Mouse (Mus musculus) forebrain, embryonic 14.5 days (tissue): ENCODE data around the gene Bmpr1b. TPM values are rescaled to one million over a fixed set of nuclear protein-coding genes. Genes with fewer than 3 reads are reported as not detected.

ENCODE experiments used
- ATAC-seq: fragments of 200-750 bp; cut with Nextera tagmentation; 2 replicates; pipeline ENCODE4 v1.8.0; 2017; ENCODE audit warnings: mild to moderate bottlenecking, moderate library complexity
- DNase-seq: peaks from one replicate; pipeline ENCODE4 v3.0.0-alpha.2; 2015; ENCODE audit warnings: low spot score
- H3K27ac ChIP-seq: fragments of 300-500 bp; sonication (generic); 2 replicates; pipeline ENCODE4 v1.5.1; 2014; ENCODE audit warnings: low read depth, mild to moderate bottlenecking, control low read depth, low read length, moderate library complexity
- H3K27me3 ChIP-seq: fragments of 300-500 bp; sonication (generic); replicated peaks from 2 replicates; pipeline ENCODE4 v1.6.1; 2014; ENCODE audit warnings: low read length, control low read depth, mixed read lengths; ENCODE audit not compliant: control insufficient read depth, insufficient read depth
- H3K36me3 ChIP-seq: fragments of 300-500 bp; sonication (generic); 2 replicates; pipeline ENCODE4 v1.6.1; 2014; ENCODE audit warnings: low read length, control low read depth; ENCODE audit not compliant: control insufficient read depth, insufficient read depth
- H3K4me1 ChIP-seq: fragments of 300-500 bp; sonication (generic); 2 replicates; pipeline ENCODE4 v1.6.1; 2014; ENCODE audit warnings: antibody characterized with exemption, low read length, control low read depth; ENCODE audit not compliant: control insufficient read depth, insufficient read depth
- H3K4me2 ChIP-seq: fragments of 300-500 bp; sonication (generic); 2 replicates; pipeline ENCODE4 v1.6.1; 2014; ENCODE audit warnings: mild to moderate bottlenecking, control low read depth, low read length
- H3K4me3 ChIP-seq: fragments of 300-500 bp; sonication (generic); 2 replicates; pipeline ENCODE4 v1.5.1; 2014; ENCODE audit warnings: low read depth, low read length, control low read depth
- H3K9ac ChIP-seq: fragments of 300-500 bp; sonication (generic); 2 replicates; pipeline ENCODE4 v1.6.1; 2014; ENCODE audit warnings: mild to moderate bottlenecking, low read length, control low read depth, moderate library complexity
- H3K9me3 ChIP-seq: fragments of 300-500 bp; sonication (generic); replicated peaks from 2 replicates; pipeline ENCODE4 v1.6.1; 2016; ENCODE audit warnings: low read length, control low read depth, mixed read lengths; ENCODE audit not compliant: control insufficient read depth
- WGBS: fragments of 180-500 bp; shearing (Covaris S2); extraction: QIAGEN DNeasy Blood & Tissue Kit; methylation state at CpG from one replicate; pipeline ENCODE4 v1.1.7; 2014; 5-methylcytosine and 5-hydroxymethylcytosine counted together
- polyA plus RNA-seq: library from polyadenylated mRNA; unstranded; fragments of >200 nt; fragmentation: Nextera tagmentation; extraction: Ambion mirVana; gene quantifications from 2 replicates; pipeline ENCODE4 v1.2.1, GENCODE M21; 2014

The Bmpr1b gene
- polyA plus RNA-seq, 1 experiment from 2014 or later, result 4.2 TPM

- Histone ChIP-seq H3K36me3 (no peaks in the 10 kb centered on the region), H3K27me3 (no peaks in the 10 kb centered on the region), H3K4me1 (no peaks in the 10 kb centered on the region), H3K9ac (no peak overlapping the region), H3K4me3 (no peak overlapping the region), H3K27ac (no peak overlapping the region), H3K4me2 (no peak overlapping the region), H3K9me3 (no peaks in the 10 kb centered on the region)
- 84% methylated on average over 5 of the region's 5 CpGs for WGBS
- DNase-seq (no peak), ATAC-seq (no peak)
These were observed 126.2 kb downstream of the Bmpr1b start for GRCm38 (mm10) chr3:142043006-142043405.

GRCm38 (mm10) chr3:142040345-142040744, 128.9 kb downstream of the Bmpr1b start:
- 90% methylated on average over 5 of the region's 5 CpGs for WGBS
- H3K27me3 ChIP-seq, result no peaks in the 10 kb centered on the region
- no peaks in the 10 kb centered on the region for H3K9me3 ChIP-seq
- H3K4me2 ChIP-seq, result no peak overlapping the region
- H3K9ac ChIP-seq, result no peak overlapping the region
- no peak overlapping the region for H3K4me3 ChIP-seq
- no peaks in the 10 kb centered on the region for H3K36me3 ChIP-seq
- DNase-seq (no peak), ATAC-seq (no peak)
- H3K4me1 ChIP-seq, result no peaks in the 10 kb centered on the region
- H3K27ac ChIP-seq, result no peak overlapping the region

GRCm38 (mm10) chr3:142034160-142034559, 135.1 kb downstream of the Bmpr1b start:
- Histone ChIP-seq H3K27me3 (no peaks in the 10 kb centered on the region), H3K4me3 (no peak overlapping the region), H3K9ac (no peak overlapping the region), H3K36me3 (no peaks in the 10 kb centered on the region), H3K4me2 (no peak overlapping the region), H3K9me3 (no peaks in the 10 kb centered on the region), H3K27ac (no peak overlapping the region), H3K4me1 (no peaks in the 10 kb centered on the region)
- DNase-seq, result no peak
- 72% methylated on average over 4 of the region's 4 CpGs for WGBS
- ATAC-seq, result no peak

- H3K9me3 ChIP-seq, result no peaks in the 10 kb centered on the region
These were observed 149.5 kb downstream of the Bmpr1b start for GRCm38 (mm10) chr3:142019716-142020115.

GRCm38 (mm10) chr3:141984548-141984947, 184.7 kb downstream of the Bmpr1b start:
- Histone ChIP-seq H3K27ac (no peak overlapping the region), H3K27me3 (no peaks in the 10 kb centered on the region), H3K4me2 (no peak overlapping the region), H3K4me3 (no peak overlapping the region), H3K36me3 (no peaks in the 10 kb centered on the region), H3K9me3 (no peaks in the 10 kb centered on the region), H3K4me1 (0 out of 2 replicates have a peak, but pooled peaks cover 3% of the 10 kb centered on the region), H3K9ac (no peak overlapping the region)
- DNase-seq (no peak), ATAC-seq (no peak)
- WGBS, result 56% methylated on average over 7 of the region's 7 CpGs

More at GRCm38 (mm10) chr3:142019716-142020115, 149.5 kb downstream of the Bmpr1b start:
- no peak for DNase-seq
- Histone ChIP-seq H3K4me1 (no peaks in the 10 kb centered on the region), H3K27ac (no peak overlapping the region), H3K4me2 (no peak overlapping the region), H3K4me3 (no peak overlapping the region), H3K27me3 (no peaks in the 10 kb centered on the region), H3K9ac (no peak overlapping the region), H3K36me3 (no peaks in the 10 kb centered on the region)
- 88% methylated on average over 7 of the region's 7 CpGs for WGBS
- ATAC-seq, result no peak

GRCm38 (mm10) chr3:141981613-141982432, 187.4 kb downstream of the Bmpr1b start:
- Histone ChIP-seq H3K27me3 (no peaks in the 10 kb centered on the region), H3K36me3 (no peaks in the 10 kb centered on the region), H3K9ac (no peak overlapping the region), H3K9me3 (no peaks in the 10 kb centered on the region), H3K27ac (no peak overlapping the region), H3K4me3 (no peak overlapping the region), H3K4me2 (no peak overlapping the region), H3K4me1 (0 out of 2 replicates have a peak, but pooled peaks cover 3% of the 10 kb centered on the region)
- ATAC-seq (peak; percentile 34; the same call in 1 of the 2 replicates), DNase-seq (peak; percentile 10)
- WGBS, result 68% methylated on average over 24 of the region's 24 CpGs

- no peak for ATAC-seq
- Histone ChIP-seq H3K9ac (no peak overlapping the region), H3K4me3 (no peak overlapping the region), H3K27ac (no peak overlapping the region), H3K4me1 (peaks cover 5% of the 10 kb centered on the region; the same call in 1 of the 2 replicates), H3K36me3 (no peaks in the 10 kb centered on the region), H3K9me3 (no peaks in the 10 kb centered on the region), H3K4me2 (no peak overlapping the region), H3K27me3 (no peaks in the 10 kb centered on the region)
- DNase-seq, result no peak
- WGBS, result 44% methylated on average over 4 of the region's 4 CpGs
These were observed 203.0 kb downstream of the Bmpr1b start for GRCm38 (mm10) chr3:141966244-141966643.

GRCm38 (mm10) chr3:141952931-141953330, 216.3 kb downstream of the Bmpr1b start:
- WGBS, result 2% methylated on average over 6 of the region's 6 CpGs
- DNase-seq (peak; percentile 66), ATAC-seq (peak; percentile 80)
- no peaks in the 10 kb centered on the region for H3K9me3 ChIP-seq
- peaks cover 17% of the 10 kb centered on the region for H3K4me1 ChIP-seq
- no peaks in the 10 kb centered on the region for H3K36me3 ChIP-seq
- H3K9ac ChIP-seq, result no peak overlapping the region
- no peaks in the 10 kb centered on the region for H3K27me3 ChIP-seq
- no peak overlapping the region for H3K4me2 ChIP-seq
- no peak overlapping the region for H3K4me3 ChIP-seq
- H3K27ac ChIP-seq, result no peak overlapping the region

GRCm38 (mm10) chr3:141950642-141951041, 218.6 kb downstream of the Bmpr1b start:
- Histone ChIP-seq H3K27ac (no peak overlapping the region), H3K4me1 (peaks cover 17% of the 10 kb centered on the region), H3K36me3 (no peaks in the 10 kb centered on the region), H3K9me3 (no peaks in the 10 kb centered on the region), H3K4me3 (no peak overlapping the region), H3K9ac (no peak overlapping the region), H3K27me3 (no peaks in the 10 kb centered on the region), H3K4me2 (no peak overlapping the region)
- DNase-seq (no peak), ATAC-seq (no peak)
- WGBS, result 43% methylated on average over 8 of the region's 8 CpGs
